Mouse (Mus musculus) neural tube, postnatal 0 days (tissue): ENCODE measurements around the gene Gabrd. TPM values are rescaled to one million over a fixed set of nuclear protein-coding genes. Genes with fewer than 3 reads are reported as not detected.

Source experiments
- polyA plus RNA-seq: library from polyadenylated mRNA; unstranded; fragments of >200 nt; fragmentation: Nextera tagmentation; extraction: Ambion mirVana; gene quantifications from 2 replicates; pipeline ENCODE4 v1.2.1, GENCODE M21; 2015

Gene Gabrd
- 0.23 and 0.33 TPM in 2 replicates for polyA plus RNA-seq

DNA sequence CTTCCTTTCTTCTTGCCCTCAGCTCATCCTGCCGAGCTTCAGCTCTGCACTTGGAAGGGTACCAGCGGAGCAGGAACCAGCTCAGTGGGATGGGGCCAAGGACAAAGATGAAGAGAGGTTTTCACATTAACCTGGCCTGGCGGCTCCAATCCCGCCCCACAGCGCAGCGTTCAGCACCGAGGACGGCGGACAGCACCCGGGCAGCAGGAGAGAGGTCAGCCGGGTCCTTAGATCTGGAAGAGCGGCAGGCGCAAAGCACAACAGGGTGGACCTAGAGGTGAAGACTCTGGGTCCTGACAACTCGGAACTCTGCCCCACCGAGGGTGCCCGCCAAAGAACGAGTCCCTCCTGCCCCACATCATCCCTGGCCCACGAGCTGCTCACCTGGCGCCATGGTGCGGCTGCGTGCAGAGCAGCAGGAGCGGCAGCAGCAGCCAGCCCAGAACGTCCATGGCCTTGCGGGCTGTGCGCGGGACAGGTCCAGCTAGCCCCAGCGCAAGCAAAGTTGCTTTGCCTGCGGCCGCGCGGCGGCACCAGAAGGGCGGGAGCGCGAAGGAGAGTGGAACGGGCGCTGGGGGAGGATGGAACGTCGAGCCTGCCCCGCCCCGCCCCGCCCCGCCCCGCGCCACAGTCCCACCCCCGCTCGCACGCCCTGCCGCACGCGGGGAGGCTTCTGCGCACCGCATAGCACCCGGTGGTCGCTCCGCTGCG, at the start of gene Gabrd:
Gene Gabrd, minus strand, starts transcription at position 602 of the 711 bp plus-strand sequence.

DNA sequence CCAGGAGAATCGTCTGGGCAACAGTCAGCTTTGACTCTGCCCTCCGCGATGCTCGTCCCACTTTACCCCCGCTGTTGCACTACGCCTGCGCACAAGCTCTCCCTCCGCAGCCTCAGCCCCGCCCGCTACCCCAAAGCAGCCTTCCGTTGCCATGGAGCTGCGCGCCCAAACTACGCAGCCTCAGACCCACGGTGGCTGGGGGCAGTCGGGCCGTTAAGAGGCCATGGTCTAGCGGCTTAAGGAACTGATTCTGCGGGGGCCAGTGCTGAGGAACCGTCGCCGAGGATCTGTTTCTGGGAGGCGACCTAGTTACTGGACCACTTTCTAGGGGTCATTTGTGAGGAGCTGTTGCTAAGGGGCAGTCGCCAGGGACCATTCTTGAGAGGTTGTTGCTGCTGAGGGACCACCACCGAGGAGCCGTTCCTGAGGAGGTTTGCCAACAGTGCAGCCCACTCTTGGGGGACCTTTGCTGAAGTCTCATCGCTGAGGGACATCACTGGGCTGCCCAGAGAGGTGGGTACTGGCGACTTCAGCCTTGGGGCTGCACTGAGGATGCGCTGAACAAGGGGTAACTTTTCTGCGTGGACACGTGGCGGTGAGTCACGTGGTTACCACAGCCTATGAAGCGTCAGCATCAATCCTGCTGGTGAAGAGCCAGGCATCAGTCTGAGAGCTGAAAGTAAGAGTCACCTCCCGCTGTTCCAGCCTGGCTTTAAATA, 11.3 kb upstream of the Gabrd start, which contains the start of gene Cfap74:
Gene Cfap74, plus strand, starts transcription at position 133 of the 719 bp plus-strand sequence.

DNA sequence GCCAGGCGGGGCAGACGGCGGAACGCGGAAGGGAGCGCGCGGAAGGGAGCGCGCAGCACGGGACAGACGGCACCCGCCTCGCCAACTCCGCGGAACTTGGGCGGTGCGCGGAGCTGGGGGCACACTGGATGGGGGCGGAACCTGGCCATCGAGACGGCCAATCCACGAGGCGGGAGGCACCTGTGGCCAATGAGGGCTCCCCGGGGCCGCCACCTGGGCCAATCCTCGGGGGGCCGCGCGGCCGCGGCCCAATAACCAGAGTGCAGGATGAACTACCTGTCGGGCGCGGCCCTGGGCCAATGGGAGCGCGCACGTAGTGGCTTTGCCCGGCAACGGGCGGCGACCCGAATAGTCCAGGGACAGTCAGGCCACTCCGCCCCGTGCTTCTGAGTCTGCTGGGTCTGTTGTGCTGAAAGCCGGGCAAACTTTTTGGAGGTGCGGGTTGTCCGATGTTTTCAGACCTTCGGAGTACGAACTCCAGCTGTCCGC, 36.6 kb downstream of the Gabrd start, which contains the start of gene Prkcz:
Gene Prkcz, minus strand, starts transcription at position 59 of the 489 bp plus-strand sequence.

Other genes starting within 250 kb of the Gabrd start
- 11.4 and 12.1 TPM in 2 replicates for gene Ski, start 175.5 kb downstream of the Gabrd start, polyA plus RNA-seq
- 63.2 and 64.3 TPM in 2 replicates for gene Faap20, start 148.3 kb downstream of the Gabrd start, polyA plus RNA-seq
- 88.3 and 99.5 TPM in 2 replicates for gene Prkcz, start 36.8 kb downstream of the Gabrd start, polyA plus RNA-seq
- 5.1 and 5.9 TPM in 2 replicates for gene Cfap74, start 11.1 kb upstream of the Gabrd start, polyA plus RNA-seq
- 0.45 and 1.1 TPM in 2 replicates for gene Tmem52, start 71.0 kb upstream of the Gabrd start, polyA plus RNA-seq
- 1,042 and 1,084 TPM in 2 replicates for gene Gnb1, start 93.2 kb upstream of the Gabrd start, polyA plus RNA-seq
- gene Nadk, start 164.3 kb upstream of the Gabrd start, polyA plus RNA-seq: 56.6 and 58.5 TPM in 2 replicates
- 11.4 and 12.9 TPM in 2 replicates for gene Slc35e2, start 203.3 kb upstream of the Gabrd start, polyA plus RNA-seq
- gene Cdk11b, start 226.7 kb upstream of the Gabrd start, polyA plus RNA-seq: 58.3 and 62.0 TPM in 2 replicates
- gene Gm10563, start 247.3 kb upstream of the Gabrd start, polyA plus RNA-seq: not detected in 2 replicates